Comparison of ENCODE assay signal across 8 mouse cellular contexts in genomic region chr1:21271343-21272055, GRCm38 (mm10). TPM values are rescaled to one million over a fixed set of nuclear protein-coding genes. Genes with fewer than 3 reads are reported as not detected.
DNase-seq lines count a peak whose midpoint lies in the region; ATAC-seq and TF ChIP-seq lines count a peak whose summit lies in the region.

No protein-coding gene starts in this region.

- ATAC-seq in embryonic facial prominence, embryonic 14.5 days (ENCODE audit: low read depth) = peak; percentile 82
- ATAC-seq in heart, embryonic 12.5 days (ENCODE audit: insufficient number of reproducible peaks, low FRiP score) = no peak
- ATAC-seq in kidney, embryonic 15.5 days (replicated peaks; ENCODE audit: low FRiP score) = peak; percentile 84
- peak; percentile 61; the same call in 1 of the 2 replicates for ATAC-seq in midbrain, postnatal 0 days (ENCODE audit: low FRiP score)

- H3K9ac ChIP-seq in embryonic facial prominence, embryonic 14.5 days (ENCODE audit: low read depth, low read length) = peak overlapping the region; percentile 46; the same call in 1 of the 2 replicates
- peak overlapping the region; percentile 64 for H3K9ac ChIP-seq in heart, embryonic 12.5 days
- peak overlapping the region; percentile 31; the same call in 1 of the 2 replicates for H3K9ac ChIP-seq in kidney, embryonic 15.5 days
- H3K9ac ChIP-seq in midbrain, postnatal 0 days (replicated peaks; ENCODE audit: low read length, poor library complexity, severe bottlenecking) = no peak overlapping the region

- DNase-seq in A20 (ENCODE audit: low read depth, low spot score) = peak; percentile 55
- peak; percentile 76 for DNase-seq in embryonic facial prominence, embryonic 14.5 days (ENCODE audit: low spot score)
- peak; percentile 74 for DNase-seq in liver
- DNase-seq in midbrain, postnatal 0 days (ENCODE audit: low spot score) = peak; percentile 58
- DNase-seq in spleen, postnatal 14 days (ENCODE audit: low spot score in 2 of 2) = peak; percentile 46 to 54

- H3K4me1 ChIP-seq in bone marrow, adult 2 months (ENCODE audit: control insufficient read depth, insufficient read depth, low read length) = peaks cover 2% of the 10 kb centered on the region
- 0 out of 2 replicates have a peak, but pooled peaks cover 4% of the 10 kb centered on the region for H3K4me1 ChIP-seq in embryonic facial prominence, embryonic 14.5 days (ENCODE audit: control insufficient read depth, insufficient read depth, low read length)
- peaks cover 8% of the 10 kb centered on the region; the same call in 1 of the 2 replicates for H3K4me1 ChIP-seq in heart, embryonic 12.5 days (replicated peaks)
- peaks cover 9% of the 10 kb centered on the region for H3K4me1 ChIP-seq in kidney, embryonic 15.5 days
- H3K4me1 ChIP-seq in midbrain, postnatal 0 days (ENCODE audit: insufficient read depth, low read length) = no peaks in the 10 kb centered on the region

- peak overlapping the region; percentile 21 for H3K4me3 ChIP-seq in bone marrow, adult 2 months (replicated peaks; ENCODE audit: control insufficient read depth, low read depth, low read length)
- H3K4me3 ChIP-seq in embryonic facial prominence, embryonic 14.5 days (ENCODE audit: low read depth, low read length) = peak overlapping the region; percentile 36
- peak overlapping the region; percentile 41 for H3K4me3 ChIP-seq in heart, embryonic 12.5 days
- peak overlapping the region; percentile 35 for H3K4me3 ChIP-seq in kidney, embryonic 15.5 days (replicated peaks)
- H3K4me3 ChIP-seq in midbrain, postnatal 0 days (ENCODE audit: low read depth, low read length) = no peak overlapping the region

- no peak overlapping the region for H3K27ac ChIP-seq in bone marrow, adult 2 months (ENCODE audit: control insufficient read depth, insufficient read depth, low read depth, low read length, poor library complexity)
- H3K27ac ChIP-seq in embryonic facial prominence, embryonic 14.5 days (replicated peaks; ENCODE audit: low read depth, low read length) = no peak overlapping the region
- no peak overlapping the region for H3K27ac ChIP-seq in heart, embryonic 12.5 days (ENCODE audit: poor library complexity, severe bottlenecking)
- no peak overlapping the region for H3K27ac ChIP-seq in kidney, embryonic 15.5 days
- H3K27ac ChIP-seq in midbrain, postnatal 0 days (ENCODE audit: low read depth, low read length) = no peak overlapping the region

- no peaks in the 10 kb centered on the region for H3K27me3 ChIP-seq in embryonic facial prominence, embryonic 14.5 days (replicated peaks; ENCODE audit: control insufficient read depth, insufficient read depth, low read length)
- no peaks in the 10 kb centered on the region; the same call in 1 of the 2 replicates for H3K27me3 ChIP-seq in heart, embryonic 12.5 days (replicated peaks)
- no peaks in the 10 kb centered on the region for H3K27me3 ChIP-seq in kidney, embryonic 15.5 days
- H3K27me3 ChIP-seq in midbrain, postnatal 0 days (ENCODE audit: insufficient read depth, low read length) = no peaks in the 10 kb centered on the region

- TF ChIP-seq POLR2A in bone marrow, adult 2 months (IDR thresholded peaks at IDR 0.05; ENCODE audit: borderline replicate concordance, control insufficient read depth, low read depth, low read length) = no peak

- H3K36me3 ChIP-seq in embryonic facial prominence, embryonic 14.5 days (ENCODE audit: control insufficient read depth, insufficient read depth, low read length) = no peaks in the 10 kb centered on the region
- H3K36me3 ChIP-seq in heart, embryonic 12.5 days = no peaks in the 10 kb centered on the region
- H3K36me3 ChIP-seq in kidney, embryonic 15.5 days = no peaks in the 10 kb centered on the region
- H3K36me3 ChIP-seq in midbrain, postnatal 0 days (ENCODE audit: insufficient read depth, low read length) = no peaks in the 10 kb centered on the region

- no peaks in the 10 kb centered on the region for H3K9me3 ChIP-seq in embryonic facial prominence, embryonic 14.5 days (ENCODE audit: control insufficient read depth, low read length)
- no peaks in the 10 kb centered on the region for H3K9me3 ChIP-seq in heart, embryonic 12.5 days (replicated peaks)
- H3K9me3 ChIP-seq in kidney, embryonic 15.5 days (replicated peaks) = no peaks in the 10 kb centered on the region
- no peaks in the 10 kb centered on the region for H3K9me3 ChIP-seq in midbrain, postnatal 0 days (ENCODE audit: low read length)

- peak overlapping the region; percentile 67 for H3K4me2 ChIP-seq in embryonic facial prominence, embryonic 14.5 days (ENCODE audit: low read depth, low read length)
- H3K4me2 ChIP-seq in heart, embryonic 12.5 days = peak overlapping the region; percentile 72
- peak overlapping the region; percentile 62 for H3K4me2 ChIP-seq in kidney, embryonic 15.5 days
- H3K4me2 ChIP-seq in midbrain, postnatal 0 days (ENCODE audit: low read depth, low read length, poor library complexity, severe bottlenecking) = peak overlapping the region; percentile 39

- TF ChIP-seq CTCF in bone marrow, adult 2 months (IDR thresholded peaks at IDR 0.05; ENCODE audit: control insufficient read depth, insufficient read depth, low read length) = peak; percentile 78
- TF ChIP-seq CTCF in midbrain, postnatal 0 days (IDR thresholded peaks at IDR 0.05) = peak; percentile 64

- WGBS in bone marrow, adult 2 months = 24% methylated on average over 18 of the region's 18 CpGs
- 26% methylated on average over 18 of the region's 18 CpGs for WGBS in embryonic facial prominence, embryonic 14.5 days
- 25% methylated on average over 18 of the region's 18 CpGs for WGBS in heart, embryonic 12.5 days
- 26% methylated on average over 18 of the region's 18 CpGs for WGBS in kidney, embryonic 15.5 days
- 26% methylated on average over 18 of the region's 18 CpGs for WGBS in midbrain, postnatal 0 days

RNA-seq across cellular contexts. Expression of gene Gsta3, which starts 31.1 kb away (rescaled TPM):
- 2.9 and 11.5 TPM in 2 replicates for polyA plus RNA-seq in bone marrow, adult 2 months (2011; ENCODE audit: insufficient read depth, insufficient read length, low replicate concordance, missing spikeins)
- polyA plus RNA-seq in embryonic facial prominence, embryonic 14.5 days (2014; fragmentation: Nextera tagmentation; extraction: Ambion mirVana) = 3.4 and 4.4 TPM in 2 replicates
- polyA plus RNA-seq in heart, embryonic 12.5 days (2016; fragmentation: Nextera tagmentation; extraction: Ambion mirVana) = 0.36 and 0.64 TPM in 2 replicates
- 10.3 and 11.8 TPM in 2 replicates for polyA plus RNA-seq in kidney, embryonic 15.5 days (2015; fragmentation: Nextera tagmentation; extraction: Ambion mirVana)
- 0.76 TPM in 1 of 2 replicates, not detected in the other for total RNA-seq in midbrain, postnatal 0 days (2014; rRNA removed)
- polyA plus RNA-seq in midbrain, postnatal 0 days (2015; fragmentation: Nextera tagmentation; extraction: Ambion mirVana) = 0.52 and 0.53 TPM in 2 replicates

RNA-seq across cellular contexts. Expression of gene Tmem14a, which starts 53.1 kb away (rescaled TPM):
- polyA plus RNA-seq in bone marrow, adult 2 months (2011; ENCODE audit: insufficient read depth, insufficient read length, low replicate concordance, missing spikeins) = 1.7 TPM in 1 of 2 replicates, not detected in the other
- polyA plus RNA-seq in embryonic facial prominence, embryonic 14.5 days (2014; fragmentation: Nextera tagmentation; extraction: Ambion mirVana) = 11.5 and 12.2 TPM in 2 replicates
- polyA plus RNA-seq in heart, embryonic 12.5 days (2016; fragmentation: Nextera tagmentation; extraction: Ambion mirVana) = 10.3 and 12.0 TPM in 2 replicates
- 11.8 and 12.7 TPM in 2 replicates for polyA plus RNA-seq in kidney, embryonic 15.5 days (2015; fragmentation: Nextera tagmentation; extraction: Ambion mirVana)
- 10.0 and 15.7 TPM in 2 replicates for total RNA-seq in midbrain, postnatal 0 days (2014; rRNA removed)
- polyA plus RNA-seq in midbrain, postnatal 0 days (2015; fragmentation: Nextera tagmentation; extraction: Ambion mirVana) = 24.4 and 24.7 TPM in 2 replicates
